Mouse (Mus musculus): ENCODE results near the gene Hormad1.

- TF ChIP-seq GATA1 (IDR thresholded peaks at IDR 0.05; ENCODE audit: low read length) = no peak
- no peak for TF ChIP-seq TAL1 (IDR thresholded peaks at IDR 0.05; ENCODE audit: low read length)
Observed at GRCm38 (mm10) chr3:95601287-95601686, 41.8 kb downstream of the Hormad1 start.

Data from erythroblast, embryonic 14.5 days (primary cell).